Mouse (Mus musculus) kidney, embryonic 16.5 days (tissue): Measurements from ENCODE around the gene Calcoco1. TPM values are rescaled to one million over a fixed set of nuclear protein-coding genes. Genes with fewer than 3 reads are reported as not detected.

ENCODE experiments used
- ATAC-seq: fragments of 200-750 bp; cut with Nextera tagmentation; 2 replicates; pipeline ENCODE4 v1.8.0; 2017; ENCODE audit warnings: moderate TSS enrichment; ENCODE audit not compliant: low FRiP score, low TSS enrichment
- H3K27ac ChIP-seq: fragments of 300-500 bp; sonication (generic); 2 replicates; pipeline ENCODE4 v1.5.1; 2014; ENCODE audit warnings: low read length
- H3K27me3 ChIP-seq: fragments of 300-500 bp; sonication (generic); 2 replicates; pipeline ENCODE4 v1.6.1; 2014; ENCODE audit warnings: low read length, control low read depth, mixed read lengths; ENCODE audit not compliant: insufficient read depth
- H3K36me3 ChIP-seq: fragments of 300-500 bp; sonication (generic); 2 replicates; pipeline ENCODE4 v1.6.1; 2014; ENCODE audit warnings: low read length, control low read depth, mixed read lengths; ENCODE audit not compliant: insufficient read depth
- H3K4me1 ChIP-seq: fragments of 300-500 bp; sonication (generic); 2 replicates; pipeline ENCODE4 v1.6.1; 2014; ENCODE audit warnings: low read length, control low read depth, mixed read lengths; ENCODE audit not compliant: insufficient read depth
- H3K4me2 ChIP-seq: fragments of 300-500 bp; sonication (generic); replicated peaks from 2 replicates; pipeline ENCODE4 v1.6.1; 2014; ENCODE audit warnings: low read depth, low read length
- H3K4me3 ChIP-seq: fragments of 300-500 bp; sonication (generic); 2 replicates; pipeline ENCODE4 v1.5.1; 2014; ENCODE audit warnings: mild to moderate bottlenecking, low read length
- H3K9ac ChIP-seq: fragments of 300-500 bp; sonication (generic); replicated peaks from 2 replicates; pipeline ENCODE4 v1.6.1; 2014; ENCODE audit warnings: low read length
- H3K9me3 ChIP-seq: fragments of 300-500 bp; sonication (generic); 2 replicates; pipeline ENCODE4 v1.6.1; 2016; ENCODE audit warnings: low read length, control low read depth
- WGBS: fragments of 180-500 bp; shearing (Covaris S2); extraction: QIAGEN DNeasy Blood & Tissue Kit; methylation state at CpG from one replicate; pipeline ENCODE4 v1.1.7; 2014; 5-methylcytosine and 5-hydroxymethylcytosine counted together
- polyA plus RNA-seq: library from polyadenylated mRNA; unstranded; fragments of >200 nt; fragmentation: Nextera tagmentation; extraction: Ambion mirVana; gene quantifications from 2 replicates; pipeline ENCODE4 v1.2.1, GENCODE M21; 2015

Gene Calcoco1
- polyA plus RNA-seq, 1 experiment from 2014 or later = 60.4 TPM

GRCm38 (mm10) chr15:102727951-102728350, 6.0 kb upstream of the Calcoco1 start:
- Histone ChIP-seq H3K36me3 (no peaks in the 10 kb centered on the region), H3K4me1 (no peaks in the 10 kb centered on the region; the same call in 1 of the 2 replicates), H3K4me2 (no peak overlapping the region), H3K9ac (no peak overlapping the region), H3K4me3 (no peak overlapping the region), H3K9me3 (no peaks in the 10 kb centered on the region), H3K27me3 (peaks cover 3% of the 10 kb centered on the region; the same call in 1 of the 2 replicates), H3K27ac (no peak overlapping the region)
- 68% methylated on average over 2 of the region's 2 CpGs for WGBS
- ATAC-seq = no peak

- WGBS = 66% methylated on average over 10 of the region's 10 CpGs
- no peak for ATAC-seq
- Histone ChIP-seq H3K27ac (no peak overlapping the region), H3K27me3 (no peaks in the 10 kb centered on the region), H3K4me2 (no peak overlapping the region), H3K9me3 (no peaks in the 10 kb centered on the region), H3K9ac (no peak overlapping the region), H3K4me3 (no peak overlapping the region), H3K4me1 (peaks cover 16% of the 10 kb centered on the region), H3K36me3 (0 out of 2 replicates have a peak, but pooled peaks cover 7% of the 10 kb centered on the region)
These were observed 1.6 kb upstream of the Calcoco1 start for GRCm38 (mm10) chr15:102723358-102724135.

GRCm38 (mm10) chr15:102722500-102722931, 538 bp upstream of the Calcoco1 start:
- peak overlapping the region; percentile 79 for H3K4me3 ChIP-seq
- peak; percentile 43; the same call in 1 of the 2 replicates for ATAC-seq
- peak overlapping the region; percentile 60 for H3K4me2 ChIP-seq
- peak overlapping the region; percentile 56 for H3K9ac ChIP-seq
- 41% methylated on average over 4 of the region's 4 CpGs for WGBS
- peaks cover 16% of the 10 kb centered on the region for H3K4me1 ChIP-seq
- H3K9me3 ChIP-seq = no peaks in the 10 kb centered on the region
- peaks cover 10% of the 10 kb centered on the region; the same call in 1 of the 2 replicates for H3K36me3 ChIP-seq
- H3K27me3 ChIP-seq = no peaks in the 10 kb centered on the region
- H3K27ac ChIP-seq = peak overlapping the region; percentile 79

GRCm38 (mm10) chr15:102721016-102721898, 721 bp downstream of the Calcoco1 start:
- 16% methylated on average over 14 of the region's 14 CpGs for WGBS
- H3K27ac ChIP-seq = no peak overlapping the region

GRCm38 (mm10) chr15:102716132-102716531, 5.8 kb downstream of the Calcoco1 start:
- 47% methylated on average over 12 of the region's 12 CpGs for WGBS
- ATAC-seq = peak; percentile 62; the same call in 1 of the 2 replicates
- H3K36me3 ChIP-seq = peaks cover 40% of the 10 kb centered on the region; the same call in 1 of the 2 replicates

More at GRCm38 (mm10) chr15:102721016-102721898, 721 bp downstream of the Calcoco1 start:
- Histone ChIP-seq H3K27me3 (no peaks in the 10 kb centered on the region), H3K36me3 (peaks cover 14% of the 10 kb centered on the region; the same call in 1 of the 2 replicates), H3K4me1 (peaks cover 18% of the 10 kb centered on the region), H3K9ac (peak overlapping the region; percentile 80), H3K4me3 (peak overlapping the region; percentile 79), H3K9me3 (no peaks in the 10 kb centered on the region), H3K4me2 (peak overlapping the region; percentile 65)
- ATAC-seq = 0 out of 2 replicates have a peak, but pooled peaks have one; percentile 0

GRCm38 (mm10) chr15:102707736-102708269, 14.2 kb downstream of the Calcoco1 start:
- no peak for ATAC-seq
- Histone ChIP-seq H3K4me3 (no peak overlapping the region), H3K9me3 (no peaks in the 10 kb centered on the region), H3K4me1 (peaks cover 12% of the 10 kb centered on the region; the same call in 1 of the 2 replicates), H3K27ac (no peak overlapping the region), H3K36me3 (peaks cover 44% of the 10 kb centered on the region), H3K4me2 (no peak overlapping the region), H3K27me3 (no peaks in the 10 kb centered on the region), H3K9ac (no peak overlapping the region)
- 36% methylated on average over 6 of the region's 6 CpGs for WGBS

More at GRCm38 (mm10) chr15:102716132-102716531, 5.8 kb downstream of the Calcoco1 start:
- H3K27ac ChIP-seq = no peak overlapping the region
- no peaks in the 10 kb centered on the region for H3K27me3 ChIP-seq
- H3K4me2 ChIP-seq = no peak overlapping the region
- H3K4me1 ChIP-seq = peaks cover 10% of the 10 kb centered on the region
- H3K9me3 ChIP-seq = no peaks in the 10 kb centered on the region
- no peak overlapping the region for H3K9ac ChIP-seq
- no peak overlapping the region for H3K4me3 ChIP-seq

- Histone ChIP-seq H3K4me1 (peaks cover 12% of the 10 kb centered on the region; the same call in 1 of the 2 replicates), H3K4me2 (no peak overlapping the region), H3K4me3 (no peak overlapping the region), H3K9me3 (no peaks in the 10 kb centered on the region), H3K9ac (no peak overlapping the region), H3K36me3 (peaks cover 36% of the 10 kb centered on the region), H3K27me3 (no peaks in the 10 kb centered on the region), H3K27ac (no peak overlapping the region)
- ATAC-seq = no peak
- WGBS = 78% methylated on average over 7 of the region's 7 CpGs
These were observed 16.0 kb downstream of the Calcoco1 start for GRCm38 (mm10) chr15:102705923-102706503.

- Histone ChIP-seq H3K4me3 (no peak overlapping the region), H3K4me2 (no peak overlapping the region), H3K9ac (no peak overlapping the region), H3K9me3 (no peaks in the 10 kb centered on the region), H3K36me3 (peaks cover 29% of the 10 kb centered on the region), H3K27ac (no peak overlapping the region), H3K27me3 (0 out of 2 replicates have a peak, but pooled peaks cover 2% of the 10 kb centered on the region), H3K4me1 (peaks cover 12% of the 10 kb centered on the region; the same call in 1 of the 2 replicates)
- 0 out of 2 replicates have a peak, but pooled peaks have one; percentile 47 for ATAC-seq
- WGBS = 21% methylated on average over 9 of the region's 9 CpGs
These were observed 16.6 kb downstream of the Calcoco1 start for GRCm38 (mm10) chr15:102705226-102705894.
